Mouse (Mus musculus): Measurements from ENCODE around the gene Cspg4.
A peak's percentile ranks its signal among the peaks of the same experiment; 100 is the strongest.

Cspg4 gene

GRCm38 (mm10) chr9:56865673-56866400 is 1.0 kb downstream of the Cspg4 start:
- no peak for DNase-seq

- DNase-seq = no peak
Measured at GRCm38 (mm10) chr9:56866430-56866829, 1.6 kb downstream of the Cspg4 start.

- DNase-seq = no peak
Measured at GRCm38 (mm10) chr9:56868292-56868691, 3.5 kb downstream of the Cspg4 start.

GRCm38 (mm10) chr9:56869552-56869951 is 4.7 kb downstream of the Cspg4 start:
- DNase-seq = peak; percentile 90 to 91

- DNase-seq = no peak
Measured at GRCm38 (mm10) chr9:56870778-56871177, 5.9 kb downstream of the Cspg4 start.

GRCm38 (mm10) chr9:56871191-56871590 is 6.4 kb downstream of the Cspg4 start:
- DNase-seq = no peak

- DNase-seq = no peak
Measured at GRCm38 (mm10) chr9:56872105-56872903, 7.5 kb downstream of the Cspg4 start.

- DNase-seq = no peak
Measured at GRCm38 (mm10) chr9:56873097-56873496, 8.3 kb downstream of the Cspg4 start.

- DNase-seq = peak; percentile 38 to 56
Measured at GRCm38 (mm10) chr9:56876784-56877183, 12.0 kb downstream of the Cspg4 start.

GRCm38 (mm10) chr9:56877284-56877683 is 12.5 kb downstream of the Cspg4 start:
- no peak for DNase-seq

GRCm38 (mm10) chr9:56880790-56881189 is 16.0 kb downstream of the Cspg4 start:
- DNase-seq = no peak

GRCm38 (mm10) chr9:56881539-56882082 is 16.8 kb downstream of the Cspg4 start:
- no peak for DNase-seq

- no peak for DNase-seq
Measured at GRCm38 (mm10) chr9:56882283-56882682, 17.4 kb downstream of the Cspg4 start.

- DNase-seq = no peak
Measured at GRCm38 (mm10) chr9:56882818-56883217, 18.0 kb downstream of the Cspg4 start.

- no peak for DNase-seq
Measured at GRCm38 (mm10) chr9:56883470-56883869, 18.6 kb downstream of the Cspg4 start.

GRCm38 (mm10) chr9:56884328-56884727 is 19.5 kb downstream of the Cspg4 start:
- no peak for DNase-seq

GRCm38 (mm10) chr9:56886113-56886512 is 21.3 kb downstream of the Cspg4 start:
- DNase-seq = no peak

GRCm38 (mm10) chr9:56886601-56887000 is 21.8 kb downstream of the Cspg4 start:
- DNase-seq = no peak

GRCm38 (mm10) chr9:56887581-56887980 is 22.7 kb downstream of the Cspg4 start:
- DNase-seq = no peak

GRCm38 (mm10) chr9:56889817-56890216 is 25.0 kb downstream of the Cspg4 start:
- DNase-seq = peak; percentile 74 to 75

- DNase-seq = no peak
Measured at GRCm38 (mm10) chr9:56890522-56891250, 25.9 kb downstream of the Cspg4 start.

- DNase-seq = peak; percentile 68 to 70
Measured at GRCm38 (mm10) chr9:56891517-56892011, 26.7 kb downstream of the Cspg4 start.

- no peak for DNase-seq
Measured at GRCm38 (mm10) chr9:56892111-56892510, 27.3 kb downstream of the Cspg4 start.
